Mouse (Mus musculus): Measurements from ENCODE around the gene Syt16. TPM values are rescaled to one million over a fixed set of nuclear protein-coding genes. Genes with fewer than 3 reads are reported as not detected.

The Syt16 gene
- total and polyA plus RNA-seq, 3 experiments = 0.05 TPM; not detected in 2

DNA sequence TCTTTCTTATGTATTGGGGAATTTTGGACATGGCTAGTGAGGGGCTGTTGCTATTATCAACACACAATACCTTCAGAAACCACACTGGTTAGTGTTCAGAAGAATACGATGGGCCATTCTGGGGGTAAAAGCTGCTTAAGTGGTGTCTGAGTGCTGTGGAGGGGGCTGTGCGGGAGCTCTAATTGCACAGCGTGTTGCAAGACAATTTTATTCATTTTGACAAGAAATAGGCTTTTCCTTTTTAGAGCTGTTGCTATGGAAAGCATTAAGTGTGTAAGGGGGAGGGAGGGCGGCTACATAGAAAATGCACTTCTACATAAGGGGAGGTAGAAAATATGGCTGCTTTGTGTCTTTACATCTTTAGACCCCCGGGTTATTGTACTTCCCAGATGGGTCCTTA, 25.8 kb downstream of the Syt16 start:
- Histone ChIP-seq H3K36me3 (replicated peaks in 1 of 2; ENCODE audit: control insufficient read depth in 1 of 2, insufficient read depth in 1 of 2, low read length in 1 of 2) (no peaks in the 10 kb centered on the region), H3K4me3 (replicated peaks in 1 of 3; ENCODE audit: low read depth in 2 of 3, low read length in 2 of 3, poor library complexity in 1 of 3) (no peak overlapping the region), H3K4me1 (ENCODE audit: control insufficient read depth in 1 of 2, insufficient read depth in 2 of 2) (no peaks in the 10 kb centered on the region), H3K27ac (ENCODE audit: insufficient read depth, low read depth) (no peak overlapping the region), H3K9ac (ENCODE audit: insufficient read depth, low read depth) (no peak overlapping the region), H3K9me3 (replicated peaks; ENCODE audit: low read length) (no peaks in the 10 kb centered on the region), H3K4me2 (ENCODE audit: insufficient read depth, low read depth, poor library complexity, severe bottlenecking) (no peak overlapping the region), H3K27me3 (replicated peaks) (no peaks in the 10 kb centered on the region), H3K79me2 (replicated peaks; ENCODE audit: control insufficient read depth, extremely low read depth, insufficient read depth, poor library complexity, severe bottlenecking) (no peaks in the 10 kb centered on the region)
- DNase-seq (ENCODE audit: extremely low read depth) = no peak
- TF ChIP-seq ZKSCAN1 (IDR thresholded peaks at IDR 0.05; ENCODE audit: borderline replicate concordance, low read depth, low read length) (no peak), E2F4 (IDR thresholded peaks at IDR 0.05; ENCODE audit: insufficient replicate concordance, low read depth, low read length) (no peak), USF1 (IDR thresholded peaks at IDR 0.05; ENCODE audit: low read depth, low read length) (no peak), JUND (conservative IDR thresholded peaks at IDR 0.05; ENCODE audit: low read depth, low read length) (no peak), MYC (IDR thresholded peaks at IDR 0.05; ENCODE audit: low read depth, low read length) (no peak), EP300 (IDR thresholded peaks at IDR 0.05; ENCODE audit: low read length) (no peak), RCOR1 (conservative IDR thresholded peaks at IDR 0.05; ENCODE audit: low read depth, low read length) (no peak), MEF2A (IDR thresholded peaks at IDR 0.05; ENCODE audit: borderline replicate concordance, low read depth, low read length) (no peak), KAT2A (IDR thresholded peaks at IDR 0.05; ENCODE audit: insufficient replicate concordance, low read length) (no peak), CTCF (conservative IDR thresholded peaks at IDR 0.05 in 1 of 2, IDR thresholded peaks at IDR 0.05 in 1 of 2; ENCODE audit: low read depth in 2 of 2, low read length in 2 of 2) (no peak), ELF1 (IDR thresholded peaks at IDR 0.05; ENCODE audit: low read depth, low read length) (no peak), ZMIZ1 (IDR thresholded peaks at IDR 0.05; ENCODE audit: low read depth, low read length) (no peak), NRF1 (IDR thresholded peaks at IDR 0.05; ENCODE audit: low read depth, low read length) (no peak), POLR2A (IDR thresholded peaks at IDR 0.05; ENCODE audit: low read depth, low read length) (no peak), NELFE (IDR thresholded peaks at IDR 0.05; ENCODE audit: low read depth, low read length) (no peak)
- dilution Hi-C loops (cut with MboI; ENCODE audit: extremely low pct_ligation_motif_present, extremely low pct_unique_long_range_greater_than_20kb, low sequenced_read_pairs) = no loop called here
- in situ Hi-C loops (cut with MboI; ENCODE audit: low pct_ligation_motif_present, low pct_unique_long_range_greater_than_20kb, low sequenced_read_pairs) = loop anchor here (25.0 kb wide), 2 partner anchors 264 to 461 kb away; no protein-coding TSS in a partner anchor

- TF ChIP-seq MEF2A (IDR thresholded peaks at IDR 0.05; ENCODE audit: borderline replicate concordance, low read depth, low read length) (no peak), ZKSCAN1 (IDR thresholded peaks at IDR 0.05; ENCODE audit: borderline replicate concordance, low read depth, low read length) (no peak), RAD21 (IDR thresholded peaks at IDR 0.05; ENCODE audit: low read depth, low read length) (peak; percentile 15), POLR2A (IDR thresholded peaks at IDR 0.05; ENCODE audit: low read depth, low read length) (no peak), TCF12 (IDR thresholded peaks at IDR 0.05; ENCODE audit: low read depth, low read length) (no peak), CHD2 (IDR thresholded peaks at IDR 0.05; ENCODE audit: low read length) (no peak), ZNF384 (IDR thresholded peaks at IDR 0.05; ENCODE audit: low read depth, low read length) (no peak), EP300 (IDR thresholded peaks at IDR 0.05; ENCODE audit: low read length) (no peak), MAZ (IDR thresholded peaks at IDR 0.05; ENCODE audit: low read depth, low read length) (no peak), KAT2A (IDR thresholded peaks at IDR 0.05; ENCODE audit: insufficient replicate concordance, low read length) (no peak), E2F4 (IDR thresholded peaks at IDR 0.05; ENCODE audit: insufficient replicate concordance, low read depth, low read length) (no peak), CTCF (conservative IDR thresholded peaks at IDR 0.05 in 1 of 2, IDR thresholded peaks at IDR 0.05 in 1 of 2; ENCODE audit: low read depth in 2 of 2, low read length in 2 of 2) (peak in 1 of 2 experiments; percentile 29; a peak in 1 of 4 replicates), JUN (IDR thresholded peaks at IDR 0.05; ENCODE audit: insufficient read depth, low read depth, low read length) (no peak), JUND (conservative IDR thresholded peaks at IDR 0.05; ENCODE audit: low read depth, low read length) (no peak), UBTF (IDR thresholded peaks at IDR 0.05; ENCODE audit: low read depth, low read length) (no peak), ZC3H11A (IDR thresholded peaks at IDR 0.05; ENCODE audit: low read depth, low read length) (no peak)
- Histone ChIP-seq H3K9ac (ENCODE audit: insufficient read depth, low read depth) (no peak overlapping the region), H3K4me1 (ENCODE audit: control insufficient read depth in 1 of 2, insufficient read depth in 2 of 2) (no peaks in the 10 kb centered on the region), H3K9me3 (replicated peaks; ENCODE audit: low read length) (no peaks in the 10 kb centered on the region), H3K4me3 (replicated peaks in 1 of 3; ENCODE audit: low read depth in 2 of 3, low read length in 2 of 3, poor library complexity in 1 of 3) (no peak overlapping the region), H3K4me2 (ENCODE audit: insufficient read depth, low read depth, poor library complexity, severe bottlenecking) (no peak overlapping the region), H3K27me3 (replicated peaks) (no peaks in the 10 kb centered on the region), H3K36me3 (replicated peaks in 1 of 2; ENCODE audit: control insufficient read depth in 1 of 2, insufficient read depth in 1 of 2, low read length in 1 of 2) (no peaks in the 10 kb centered on the region), H3K27ac (ENCODE audit: insufficient read depth, low read depth) (no peak overlapping the region), H3K79me2 (replicated peaks; ENCODE audit: control insufficient read depth, extremely low read depth, insufficient read depth, poor library complexity, severe bottlenecking) (no peaks in the 10 kb centered on the region)
- in situ Hi-C loops (cut with MboI; ENCODE audit: low pct_ligation_motif_present, low pct_unique_long_range_greater_than_20kb, low sequenced_read_pairs) = loop anchor here (25.0 kb wide), 2 partner anchors 262 to 463 kb away; no protein-coding TSS in a partner anchor
- DNase-seq (ENCODE audit: extremely low read depth) = no peak
- dilution Hi-C loops (cut with MboI; ENCODE audit: extremely low pct_ligation_motif_present, extremely low pct_unique_long_range_greater_than_20kb, low sequenced_read_pairs) = no loop called here
Observed at GRCm38 (mm10) chr12:74024912-74025311, 27.5 kb downstream of the Syt16 start.
